Mouse (Mus musculus): ENCODE measurements at regions not wholly inside any gene's neighbourhood (a gene's known extent, or its start where the extent isn't known, plus 50 kb on each side); places are given as distances from the start of the nearest gene placed in this dataset.
A peak's percentile ranks its signal among the peaks of the same experiment; 100 is the strongest.

GRCm38 (mm10) chr19:52321626-52322025 is 57.5 kb downstream of the Ins1 start:
- Histone ChIP-seq H3K27ac (no peak overlapping the region), H3K4me1 (ENCODE audit: insufficient read depth, low read length) (no peaks in the 10 kb centered on the region), H3K4me2 (ENCODE audit: low read depth, low read length) (no peak overlapping the region), H3K9me3 (ENCODE audit: low read length) (no peaks in the 10 kb centered on the region), H3K9ac (replicated peaks; ENCODE audit: low read length) (no peak overlapping the region), H3K36me3 (ENCODE audit: insufficient read depth, low read length) (no peaks in the 10 kb centered on the region), H3K27me3 (ENCODE audit: insufficient read depth, low read length) (no peaks in the 10 kb centered on the region), H3K4me3 (ENCODE audit: low read length) (no peak overlapping the region)
- ATAC-seq (no peak), DNase-seq (ENCODE audit: low spot score) (peak; percentile 6)
- no peak for TF ChIP-seq CTCF (IDR thresholded peaks at IDR 0.05; ENCODE audit: low read depth)
- WGBS = 16% methylated on average over 2 of the region's 2 CpGs

GRCm38 (mm10) chr19:52331398-52331797 is 67.3 kb downstream of the Ins1 start:
- H3K27me3 ChIP-seq (ENCODE audit: insufficient read depth, low read length) = no peaks in the 10 kb centered on the region
- H3K9ac ChIP-seq (replicated peaks; ENCODE audit: low read length) = no peak overlapping the region
- ATAC-seq (no peak), DNase-seq (ENCODE audit: low spot score) (no peak)
- 76% methylated on average over 1 of the region's 1 CpGs for WGBS
- no peak overlapping the region for H3K4me2 ChIP-seq (ENCODE audit: low read depth, low read length)
- no peak for TF ChIP-seq CTCF (IDR thresholded peaks at IDR 0.05; ENCODE audit: low read depth)
- no peaks in the 10 kb centered on the region for H3K36me3 ChIP-seq (ENCODE audit: insufficient read depth, low read length)
- H3K4me1 ChIP-seq (ENCODE audit: insufficient read depth, low read length) = no peaks in the 10 kb centered on the region
- no peak overlapping the region for H3K27ac ChIP-seq
- H3K9me3 ChIP-seq (ENCODE audit: low read length) = no peaks in the 10 kb centered on the region
- no peak overlapping the region for H3K4me3 ChIP-seq (ENCODE audit: low read length)

GRCm38 (mm10) chr19:52355175-52355574 is 91.1 kb downstream of the Ins1 start:
- ATAC-seq = no peak
- no peak overlapping the region for H3K4me3 ChIP-seq (ENCODE audit: low read length)
- no peak overlapping the region for H3K4me2 ChIP-seq (ENCODE audit: low read depth, low read length)
- no peaks in the 10 kb centered on the region for H3K36me3 ChIP-seq (ENCODE audit: insufficient read depth, low read length)
- no peaks in the 10 kb centered on the region for H3K4me1 ChIP-seq (ENCODE audit: insufficient read depth, low read length)
- H3K9ac ChIP-seq (replicated peaks; ENCODE audit: low read length) = no peak overlapping the region
- 74% methylated on average over 2 of the region's 2 CpGs for WGBS
- DNase-seq (ENCODE audit: low spot score) = no peak
- no peak for TF ChIP-seq CTCF (IDR thresholded peaks at IDR 0.05; ENCODE audit: low read depth)
- no peaks in the 10 kb centered on the region for H3K9me3 ChIP-seq (ENCODE audit: low read length)
- H3K27me3 ChIP-seq (ENCODE audit: insufficient read depth, low read length) = no peaks in the 10 kb centered on the region
- no peak overlapping the region for H3K27ac ChIP-seq

- Histone ChIP-seq H3K36me3 (ENCODE audit: insufficient read depth, low read length) (no peaks in the 10 kb centered on the region), H3K4me1 (ENCODE audit: insufficient read depth, low read length) (no peaks in the 10 kb centered on the region), H3K9me3 (ENCODE audit: low read length) (no peaks in the 10 kb centered on the region), H3K4me3 (ENCODE audit: low read length) (no peak overlapping the region), H3K27ac (no peak overlapping the region), H3K9ac (replicated peaks; ENCODE audit: low read length) (no peak overlapping the region), H3K4me2 (ENCODE audit: low read depth, low read length) (no peak overlapping the region), H3K27me3 (ENCODE audit: insufficient read depth, low read length) (no peaks in the 10 kb centered on the region)
- 88% methylated on average over 4 of the region's 4 CpGs for WGBS
- no peak for TF ChIP-seq CTCF (IDR thresholded peaks at IDR 0.05; ENCODE audit: low read depth)
- ATAC-seq = no peak
- no peak for DNase-seq (ENCODE audit: low spot score)
These were observed 110.9 kb downstream of the Ins1 start for GRCm38 (mm10) chr19:52374892-52375578.

- TF ChIP-seq CTCF (IDR thresholded peaks at IDR 0.05; ENCODE audit: low read depth) = no peak
- no peak for ATAC-seq
- H3K4me1 ChIP-seq (ENCODE audit: insufficient read depth, low read length) = no peaks in the 10 kb centered on the region
- no peak overlapping the region for H3K9ac ChIP-seq (replicated peaks; ENCODE audit: low read length)
- H3K27me3 ChIP-seq (ENCODE audit: insufficient read depth, low read length) = no peaks in the 10 kb centered on the region
- no peak for DNase-seq (ENCODE audit: low spot score)
- H3K9me3 ChIP-seq (ENCODE audit: low read length) = no peaks in the 10 kb centered on the region
- H3K27ac ChIP-seq = no peak overlapping the region
- no peak overlapping the region for H3K4me2 ChIP-seq (ENCODE audit: low read depth, low read length)
- 83% methylated on average over 1 of the region's 1 CpGs for WGBS
- H3K36me3 ChIP-seq (ENCODE audit: insufficient read depth, low read length) = no peaks in the 10 kb centered on the region
- no peak overlapping the region for H3K4me3 ChIP-seq (ENCODE audit: low read length)
These were observed 142.6 kb downstream of the Ins1 start for GRCm38 (mm10) chr19:52406653-52407052.

- ATAC-seq (no peak), DNase-seq (ENCODE audit: low spot score) (no peak)
- no peak overlapping the region for H3K4me3 ChIP-seq (ENCODE audit: low read length)
- no peak overlapping the region for H3K9ac ChIP-seq (replicated peaks; ENCODE audit: low read length)
- H3K9me3 ChIP-seq (ENCODE audit: low read length) = no peaks in the 10 kb centered on the region
- H3K4me1 ChIP-seq (ENCODE audit: insufficient read depth, low read length) = no peaks in the 10 kb centered on the region
- no peak for TF ChIP-seq CTCF (IDR thresholded peaks at IDR 0.05; ENCODE audit: low read depth)
- no peak overlapping the region for H3K4me2 ChIP-seq (ENCODE audit: low read depth, low read length)
- 81% methylated on average over 2 of the region's 2 CpGs for WGBS
- H3K27ac ChIP-seq = no peak overlapping the region
- no peaks in the 10 kb centered on the region for H3K27me3 ChIP-seq (ENCODE audit: insufficient read depth, low read length)
- no peaks in the 10 kb centered on the region for H3K36me3 ChIP-seq (ENCODE audit: insufficient read depth, low read length)
These were observed 164.7 kb downstream of the Ins1 start for GRCm38 (mm10) chr19:52428768-52429167.

- 63% methylated on average over 4 of the region's 4 CpGs for WGBS
- Histone ChIP-seq H3K9me3 (ENCODE audit: low read length) (no peaks in the 10 kb centered on the region), H3K4me3 (ENCODE audit: low read length) (no peak overlapping the region), H3K4me2 (ENCODE audit: low read depth, low read length) (no peak overlapping the region), H3K36me3 (ENCODE audit: insufficient read depth, low read length) (no peaks in the 10 kb centered on the region), H3K27me3 (ENCODE audit: insufficient read depth, low read length) (no peaks in the 10 kb centered on the region), H3K27ac (no peak overlapping the region), H3K4me1 (ENCODE audit: insufficient read depth, low read length) (no peaks in the 10 kb centered on the region), H3K9ac (replicated peaks; ENCODE audit: low read length) (no peak overlapping the region)
- no peak for ATAC-seq
- no peak for TF ChIP-seq CTCF (IDR thresholded peaks at IDR 0.05; ENCODE audit: low read depth)
- no peak for DNase-seq (ENCODE audit: low spot score)
These were observed 178.4 kb downstream of the Ins1 start for GRCm38 (mm10) chr19:52442523-52442922.
